Mouse (Mus musculus): Measurements from ENCODE around the gene Slc47a1.
A peak's percentile ranks its signal among the peaks of the same experiment; 100 is the strongest.
"Not testable (repeated sequence)": the region's sequence is repeated elsewhere in the genome, so short reads cannot be mapped to it uniquely, and the experiment has no call there.

The Slc47a1 gene

DNA sequence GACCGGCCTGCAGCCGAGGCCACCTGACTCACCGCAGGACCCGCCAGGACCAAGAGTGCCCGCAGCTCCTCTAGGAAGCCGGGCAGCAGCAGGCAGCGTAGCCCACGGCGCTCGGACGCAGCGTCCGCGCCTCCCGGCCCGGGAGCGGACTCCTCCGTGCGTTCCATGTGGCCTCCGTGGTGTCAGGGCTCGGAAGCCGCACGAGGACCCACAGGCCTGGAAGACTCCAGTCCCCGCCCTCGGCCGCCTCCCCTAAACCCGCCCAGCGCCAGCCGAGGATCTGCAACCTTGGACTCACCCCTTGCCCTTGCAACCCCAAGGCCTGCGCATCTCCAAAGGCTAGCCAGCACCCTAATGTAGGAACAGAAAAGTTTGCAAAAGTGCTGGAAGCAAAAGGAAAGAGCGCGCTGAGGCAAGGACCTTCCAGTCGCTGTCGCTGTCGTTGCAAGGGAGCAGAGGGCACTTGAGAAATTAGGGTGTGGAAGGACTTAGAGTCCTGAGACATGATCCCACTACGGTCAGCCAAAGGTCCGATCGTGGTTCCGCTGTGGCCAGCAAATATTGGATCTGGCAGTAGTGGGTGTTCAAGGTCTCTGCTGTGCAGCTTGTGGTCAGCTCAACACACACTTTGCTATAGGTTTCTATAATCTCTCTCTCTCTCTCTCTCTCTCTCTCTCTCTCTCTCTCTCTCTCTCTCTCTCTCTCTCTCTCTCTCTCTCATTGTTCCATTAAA lies at the start of gene Slc47a1:
Gene Slc47a1 (minus strand): TSS at position 465 of the 733 bp plus-strand sequence.
- DNase-seq = peak; percentile 19

- DNase-seq = no peak
Measured at GRCm38 (mm10) chr11:61419253-61419652, 41.1 kb upstream of the Slc47a1 start.

GRCm38 (mm10) chr11:61417945-61418551 lies 39.9 kb upstream of the Slc47a1 start:
- peak; percentile 91 for DNase-seq

DNA sequence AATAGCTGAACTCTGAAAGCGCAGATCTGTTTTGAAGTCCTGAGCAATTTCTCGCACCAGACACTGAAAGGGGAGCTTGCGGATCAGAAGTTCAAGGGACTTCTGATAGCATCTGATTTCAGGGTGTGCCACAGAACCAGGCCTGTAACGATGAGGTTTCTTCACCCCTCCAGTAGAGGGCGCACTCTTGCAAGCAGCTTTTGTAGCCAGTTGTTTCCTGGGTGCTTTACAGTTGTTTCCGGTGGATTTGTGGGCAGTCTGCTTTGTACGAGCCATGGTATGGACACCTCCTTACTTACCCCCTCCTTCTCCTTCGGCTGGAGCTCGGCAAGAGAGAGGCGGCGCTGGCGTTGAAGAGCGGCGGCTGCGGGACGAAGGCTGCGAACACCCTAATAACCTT lies 38.4 kb upstream of the Slc47a1 start:
- DNase-seq = peak; percentile 19

- no peak for DNase-seq
Measured at GRCm38 (mm10) chr11:61415444-61415843, 37.3 kb upstream of the Slc47a1 start.

GRCm38 (mm10) chr11:61414560-61414959 lies 36.4 kb upstream of the Slc47a1 start:
- DNase-seq = no peak

GRCm38 (mm10) chr11:61413411-61413810 lies 35.3 kb upstream of the Slc47a1 start:
- DNase-seq = no peak

GRCm38 (mm10) chr11:61411809-61412208 lies 33.7 kb upstream of the Slc47a1 start:
- DNase-seq = no peak

DNA sequence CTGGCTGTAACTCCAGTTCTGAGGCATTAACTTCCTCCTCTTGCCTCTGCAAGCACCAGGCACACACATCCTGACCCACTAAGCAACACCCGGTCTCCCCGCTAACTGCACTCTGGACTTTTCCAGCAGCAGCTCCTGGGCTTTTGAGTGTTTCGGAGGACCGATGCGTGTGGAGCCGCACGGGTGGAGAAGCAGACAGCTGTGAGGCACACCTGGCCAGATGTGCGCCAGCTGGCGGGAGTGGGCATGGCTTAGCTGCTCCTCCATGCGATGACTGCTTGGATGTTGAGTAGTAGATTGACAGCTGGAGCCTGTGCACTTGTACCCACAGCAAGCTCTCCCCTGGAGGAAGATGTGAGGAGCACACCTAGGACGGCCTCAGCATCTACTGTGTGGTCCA lies 33.1 kb upstream of the Slc47a1 start:
- no peak for DNase-seq

DNA sequence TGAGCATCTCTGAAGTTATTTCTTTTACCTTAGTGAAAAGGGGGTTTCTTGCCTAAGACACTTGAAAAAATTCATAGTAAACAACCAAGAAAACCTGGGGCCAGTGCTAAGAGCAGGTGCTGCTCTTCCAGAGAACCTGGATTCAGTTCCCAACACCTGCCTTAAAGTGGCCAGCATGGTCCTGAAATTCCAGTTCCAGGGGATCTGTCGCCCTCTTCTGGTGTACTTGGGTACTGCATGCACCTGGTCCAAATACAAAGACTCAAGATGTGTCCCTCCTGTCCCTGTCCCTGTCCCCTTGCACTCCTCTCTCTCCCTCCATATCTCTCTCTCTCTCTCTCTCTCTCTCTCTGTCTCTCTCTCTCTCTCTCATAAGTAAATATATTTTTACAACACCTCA lies 32.0 kb upstream of the Slc47a1 start:
- DNase-seq = peak; percentile 92

- DNase-seq = peak; percentile 12
Measured at GRCm38 (mm10) chr11:61409051-61409450, 30.9 kb upstream of the Slc47a1 start.

GRCm38 (mm10) chr11:61408184-61409027 lies 30.3 kb upstream of the Slc47a1 start:
- DNase-seq = peak; percentile 78

DNA sequence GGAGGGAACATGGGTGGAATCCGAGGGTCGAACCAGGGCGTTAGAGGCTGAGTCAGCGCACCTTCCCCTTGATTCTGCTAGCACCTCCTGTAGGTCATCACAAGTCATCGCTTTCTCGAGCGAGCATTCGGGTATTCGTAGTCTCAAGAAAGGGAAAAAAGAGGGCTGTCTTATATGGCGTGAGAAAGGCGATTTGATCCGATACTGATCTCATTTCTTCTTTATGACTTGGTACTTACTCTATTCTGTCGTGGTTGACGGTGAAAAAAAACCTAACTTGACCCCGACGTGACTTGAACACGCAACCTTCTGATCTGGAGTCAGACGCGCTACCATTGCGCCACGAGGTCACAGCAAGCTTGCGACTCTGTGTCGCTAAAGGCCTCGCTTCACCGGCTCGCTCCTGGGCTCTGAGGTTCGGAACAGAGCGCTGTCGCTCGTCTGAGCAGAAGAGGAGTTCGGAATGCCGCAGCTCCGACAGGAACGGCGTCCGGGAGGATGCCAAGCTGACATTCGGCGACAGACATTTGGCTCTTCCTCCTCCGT lies 29.6 kb upstream of the Slc47a1 start:
- peak; percentile 95 for DNase-seq

GRCm38 (mm10) chr11:61401794-61402193 lies 23.6 kb upstream of the Slc47a1 start:
- no peak for DNase-seq

DNA sequence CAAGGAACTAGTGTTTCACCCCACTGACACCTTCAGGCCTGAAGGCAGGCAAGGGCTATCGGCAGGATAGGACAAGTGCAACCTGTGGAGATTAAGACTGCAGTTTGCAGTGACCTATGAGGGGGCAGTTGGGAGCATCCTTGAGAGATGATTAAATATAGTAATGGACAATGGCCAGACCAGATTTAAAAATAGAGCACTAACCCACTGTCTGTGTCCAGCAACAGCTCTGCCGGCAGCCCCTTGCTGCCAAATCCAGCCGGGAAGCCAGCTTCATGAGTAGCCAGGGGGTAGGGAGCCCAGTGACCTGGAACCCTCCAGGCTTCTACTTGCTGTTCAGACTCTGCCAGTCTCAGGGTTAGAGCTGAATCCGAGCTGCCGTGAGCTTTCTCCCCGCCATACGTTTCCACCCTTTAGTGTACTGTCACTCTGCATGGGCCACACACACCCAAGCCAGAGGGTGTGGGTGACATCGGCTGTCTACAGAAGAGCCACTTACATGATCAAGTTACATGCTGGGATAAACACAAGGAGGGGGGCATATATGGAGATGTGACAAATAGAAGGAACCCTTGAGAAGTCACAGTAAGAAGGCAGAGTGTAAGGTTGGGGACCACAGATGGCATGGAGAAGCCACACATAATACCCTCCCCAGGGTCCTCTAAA lies 22.7 kb upstream of the Slc47a1 start:
- DNase-seq = no peak

- not testable (repeated sequence) for DNase-seq
Measured at GRCm38 (mm10) chr11:61397423-61398043, 19.4 kb upstream of the Slc47a1 start.

GRCm38 (mm10) chr11:61388936-61389335 lies 10.8 kb upstream of the Slc47a1 start:
- DNase-seq = no peak

DNA sequence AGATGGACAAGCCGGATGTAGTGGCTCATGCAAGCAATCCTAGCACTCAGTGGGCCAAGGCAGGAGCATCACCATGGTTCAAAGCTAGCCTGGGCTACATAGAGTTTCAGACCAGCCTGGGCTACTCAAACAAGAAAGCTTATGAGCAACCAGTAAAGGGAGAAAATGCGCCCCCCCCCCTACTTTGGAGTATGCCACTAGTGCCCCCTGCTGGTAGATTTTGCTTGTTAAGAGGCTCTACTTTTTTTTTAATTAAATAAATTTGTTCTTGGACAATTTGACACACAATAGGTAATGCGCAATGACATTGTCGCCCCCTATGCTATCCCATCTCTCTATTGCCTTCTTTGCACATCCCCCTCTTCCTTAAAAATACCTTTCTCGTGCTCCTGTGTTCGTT lies 9.9 kb upstream of the Slc47a1 start:
- peak; percentile 71 for DNase-seq

DNA sequence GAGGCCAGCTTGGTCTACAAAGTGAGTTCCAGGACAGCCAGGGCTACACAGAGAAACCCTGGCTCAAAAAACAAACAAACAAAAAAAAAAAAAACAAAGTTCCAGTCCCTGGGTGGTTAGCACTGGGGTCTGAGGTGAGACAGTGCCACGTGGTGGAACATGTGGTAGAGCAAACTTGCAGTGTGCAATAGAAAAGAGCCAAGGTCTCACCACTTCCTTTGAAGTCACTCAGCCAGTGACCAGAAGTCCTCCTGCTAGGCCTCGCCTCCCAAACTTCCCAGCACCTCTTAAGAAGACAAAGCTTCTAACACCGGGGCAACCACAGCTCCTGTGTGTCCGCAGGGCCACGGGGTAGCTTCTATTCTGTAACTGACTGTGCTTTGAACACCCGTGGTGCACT lies 9.1 kb upstream of the Slc47a1 start:
- no peak for DNase-seq

- DNase-seq = no peak
Measured at GRCm38 (mm10) chr11:61385725-61386124, 7.6 kb upstream of the Slc47a1 start.

GRCm38 (mm10) chr11:61381272-61381671 lies 3.1 kb upstream of the Slc47a1 start:
- DNase-seq = no peak

GRCm38 (mm10) chr11:61378651-61379050 lies 506 bp upstream of the Slc47a1 start:
- DNase-seq = no peak
